Mouse (Mus musculus): Measurements from ENCODE around the gene Hbs1l.

DNA sequence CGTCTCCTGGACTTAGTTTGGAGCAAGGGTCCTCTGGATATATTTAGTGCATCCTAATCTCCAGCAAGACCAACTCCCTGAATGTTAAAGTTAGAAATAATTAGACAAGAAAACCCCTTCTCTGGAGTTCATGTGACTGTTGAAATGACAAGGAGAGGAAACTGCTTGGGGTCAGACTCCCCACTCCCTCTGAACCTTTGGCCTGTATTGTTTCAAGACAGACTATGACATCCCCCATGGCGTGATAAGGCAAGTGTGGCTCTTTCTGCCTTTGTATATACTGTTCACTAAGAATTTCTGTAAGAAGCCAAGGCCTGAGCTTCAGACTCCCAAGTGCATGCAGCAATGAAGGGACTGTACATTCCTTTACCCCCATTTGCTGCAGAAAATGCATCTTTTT, 104.7 kb downstream of the Hbs1l start:
- no peak for TF ChIP-seq CTCF (IDR thresholded peaks at IDR 0.05; ENCODE audit: low read depth)
- TF ChIP-seq EP300 (optimal IDR thresholded peaks at IDR 0.05) = no peak
